Mouse (Mus musculus) lung, postnatal 0 days (tissue): ENCODE results near the gene Eml1. TPM values are rescaled to one million over a fixed set of nuclear protein-coding genes. Genes with fewer than 3 reads are reported as not detected.

Experiments
- ATAC-seq: fragments of 200-750 bp; cut with Nextera tagmentation; 2 replicates; pipeline ENCODE4 v1.8.0; 2017; ENCODE audit warnings: moderate library complexity
- DNase-seq: peaks from one replicate; pipeline ENCODE4 v3.0.0-alpha.2; 2016; ENCODE audit warnings: low spot score
- H3K27ac ChIP-seq: fragments of 300-500 bp; sonication (generic); 2 replicates; pipeline ENCODE4 v1.5.1; 2014; ENCODE audit warnings: antibody characterized with exemption, mild to moderate bottlenecking, low read length, mixed read lengths
- H3K27me3 ChIP-seq: fragments of 300-500 bp; sonication (generic); replicated peaks from 2 replicates; pipeline ENCODE4 v1.6.1; 2014; ENCODE audit warnings: low read length, mixed read lengths; ENCODE audit not compliant: insufficient read depth
- H3K36me3 ChIP-seq: fragments of 300-500 bp; sonication (generic); 2 replicates; pipeline ENCODE4 v1.6.1; 2014; ENCODE audit warnings: low read length, mixed read lengths; ENCODE audit not compliant: insufficient read depth
- H3K4me1 ChIP-seq: fragments of 300-500 bp; sonication (generic); 2 replicates; pipeline ENCODE4 v1.6.1; 2014; ENCODE audit warnings: antibody characterized with exemption, low read depth, low read length, mixed read lengths; ENCODE audit not compliant: insufficient read depth
- H3K4me2 ChIP-seq: fragments of 300-500 bp; sonication (generic); replicated peaks from 2 replicates; pipeline ENCODE4 v1.6.1; 2014; ENCODE audit warnings: low read depth, mild to moderate bottlenecking, low read length, moderate library complexity, mixed read lengths
- H3K4me3 ChIP-seq: fragments of 300-500 bp; sonication (generic); 2 replicates; pipeline ENCODE4 v1.5.1; 2014; ENCODE audit warnings: low read depth, low read length
- H3K9ac ChIP-seq: fragments of 300-500 bp; sonication (generic); replicated peaks from 2 replicates; pipeline ENCODE4 v1.6.1; 2014; ENCODE audit warnings: low read depth, mild to moderate bottlenecking
- H3K9me3 ChIP-seq: fragments of 300-500 bp; sonication (generic); 2 replicates; pipeline ENCODE4 v1.6.1; 2016; ENCODE audit warnings: low read length, mixed read lengths
- CTCF ChIP-seq: IDR thresholded peaks from 2 replicates; pipeline ENCODE4 v1.5.1; 2016; ENCODE audit warnings: antibody characterized with exemption, mild to moderate bottlenecking
- EP300 ChIP-seq: IDR thresholded peaks from 2 replicates; pipeline ENCODE4 v1.6.1; 2016; ENCODE audit warnings: antibody characterized with exemption, mild to moderate bottlenecking, control low read depth
- WGBS: fragments of 180-500 bp; shearing (Covaris S2); extraction: QIAGEN DNeasy Blood & Tissue Kit; methylation state at CpG from one replicate; pipeline ENCODE4 v1.1.7; 2014; 5-methylcytosine and 5-hydroxymethylcytosine counted together
- polyA plus RNA-seq: library from polyadenylated mRNA; unstranded; fragments of >200 nt; fragmentation: Nextera tagmentation; extraction: Ambion mirVana; gene quantifications from 2 replicates; pipeline ENCODE4 v1.2.1, GENCODE M21; 2015

Eml1 gene
- polyA plus RNA-seq, 1 experiment from 2014 or later, result 55.0 TPM

DNA sequence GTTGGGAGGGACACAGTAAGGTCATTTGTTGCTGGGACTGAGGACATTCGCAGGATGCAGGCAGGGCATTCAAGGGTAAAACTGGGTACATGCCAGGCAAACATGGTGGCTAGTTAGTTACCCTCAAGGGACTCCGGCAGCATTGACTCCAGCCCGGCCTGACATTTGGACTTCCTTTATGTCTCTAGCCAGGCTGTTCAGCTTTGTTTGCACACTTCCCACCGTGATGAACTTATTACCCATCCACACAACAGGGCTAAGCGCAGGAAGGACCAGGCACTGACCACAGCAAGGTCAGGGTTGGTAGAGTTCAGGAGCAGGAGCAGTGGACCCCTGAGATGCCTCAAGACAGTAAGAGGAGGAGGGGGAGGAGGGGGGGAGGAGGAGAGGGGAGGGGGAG, 1.8 kb upstream of the Eml1 start:
- Histone ChIP-seq H3K27ac (no peak overlapping the region), H3K9me3 (no peaks in the 10 kb centered on the region), H3K9ac (no peak overlapping the region), H3K4me3 (no peak overlapping the region), H3K36me3 (no peaks in the 10 kb centered on the region), H3K27me3 (no peaks in the 10 kb centered on the region), H3K4me1 (peaks cover 8% of the 10 kb centered on the region; the same call in 1 of the 2 replicates), H3K4me2 (no peak overlapping the region)
- no peak for DNase-seq
- no peak for ATAC-seq
- TF ChIP-seq EP300, result no peak
- no peak for TF ChIP-seq CTCF
- 49% methylated on average over 5 of the region's 5 CpGs for WGBS

DNA sequence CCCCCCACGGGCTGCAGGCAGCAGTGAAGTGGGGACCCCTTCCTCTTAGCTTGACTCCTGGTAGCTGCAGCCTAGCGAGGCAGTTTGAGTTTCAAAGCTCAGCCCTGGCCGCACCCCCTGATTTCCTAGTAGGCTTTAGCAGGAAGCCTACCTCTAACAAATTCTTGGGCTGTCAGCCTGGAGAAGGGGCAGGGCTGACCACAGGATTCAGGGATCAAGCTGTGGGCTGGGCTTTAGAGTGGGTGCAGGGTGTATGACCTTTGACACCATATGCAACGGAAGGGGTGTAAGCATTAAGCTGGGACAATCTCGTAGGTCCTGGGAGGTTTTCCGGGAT, 640 bp downstream of the Eml1 start:
- Histone ChIP-seq H3K27ac (peak overlapping the region; percentile 88), H3K27me3 (no peaks in the 10 kb centered on the region), H3K9ac (peak overlapping the region; percentile 48; the same call in 1 of the 2 replicates), H3K36me3 (no peaks in the 10 kb centered on the region), H3K4me3 (peak overlapping the region; percentile 27), H3K4me1 (peaks cover 5% of the 10 kb centered on the region; the same call in 1 of the 2 replicates), H3K9me3 (no peaks in the 10 kb centered on the region), H3K4me2 (peak overlapping the region; percentile 55)
- 52% methylated on average over 6 of the region's 6 CpGs for WGBS
- ATAC-seq (peak; percentile 10), DNase-seq (peak; percentile 32)
- no peak for TF ChIP-seq CTCF
- no peak for TF ChIP-seq EP300

DNA sequence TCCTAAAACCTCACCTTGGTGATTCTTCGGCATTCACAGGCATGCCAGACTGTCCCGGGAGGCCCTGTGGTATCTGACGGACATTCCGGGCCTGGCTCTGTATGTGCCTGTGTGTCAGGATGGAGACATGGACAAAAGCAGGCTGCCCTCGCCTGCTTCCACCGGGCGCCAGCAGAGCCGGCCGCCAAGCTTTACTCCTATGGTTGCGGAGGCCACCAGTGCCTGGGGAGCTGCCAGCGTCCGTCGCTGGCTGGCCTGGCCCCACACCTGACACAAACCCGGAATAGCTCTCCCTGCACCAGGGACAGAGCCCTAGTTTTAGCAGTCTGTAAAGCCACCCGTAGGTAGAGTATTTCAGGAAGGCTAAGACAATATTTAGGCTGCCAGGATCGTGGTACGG, 1.5 kb downstream of the Eml1 start:
- Histone ChIP-seq H3K27ac (no peak overlapping the region), H3K4me3 (no peak overlapping the region), H3K4me1 (peaks cover 5% of the 10 kb centered on the region; the same call in 1 of the 2 replicates)

DNA sequence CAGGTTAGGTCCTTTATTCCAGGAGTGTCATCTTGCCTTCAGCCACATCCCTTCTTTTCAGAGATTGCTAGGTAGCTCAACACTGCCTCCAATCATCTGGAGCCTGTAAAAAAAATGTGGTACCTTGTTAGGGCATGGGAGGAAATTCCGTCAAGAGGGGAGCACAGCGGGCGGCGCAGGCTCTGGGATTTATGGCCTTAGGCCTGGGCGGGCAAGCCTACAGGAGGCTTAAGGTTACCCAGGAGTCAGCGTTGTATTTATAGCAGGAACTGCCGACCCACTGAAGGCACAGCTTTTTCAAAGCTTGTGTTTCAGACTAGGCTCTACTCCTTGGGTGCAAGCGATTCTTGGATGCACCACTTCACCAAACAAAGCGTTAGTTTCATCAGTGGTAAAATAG, 2.9 kb downstream of the Eml1 start:
- H3K9me3 ChIP-seq, result no peaks in the 10 kb centered on the region
- H3K27ac ChIP-seq, result no peak overlapping the region
- 81% methylated on average over 9 of the region's 9 CpGs for WGBS
- no peak overlapping the region for H3K4me2 ChIP-seq
- no peaks in the 10 kb centered on the region for H3K27me3 ChIP-seq
- H3K36me3 ChIP-seq, result no peaks in the 10 kb centered on the region
- no peak for TF ChIP-seq CTCF
- no peak for TF ChIP-seq EP300
- no peak overlapping the region for H3K4me3 ChIP-seq
- ATAC-seq (no peak), DNase-seq (no peak)
- no peak overlapping the region for H3K9ac ChIP-seq
- H3K4me1 ChIP-seq, result peaks cover 5% of the 10 kb centered on the region; the same call in 1 of the 2 replicates

More for the DNA sequence above, 1.5 kb downstream of the Eml1 start:
- DNase-seq (no peak), ATAC-seq (no peak)
- Histone ChIP-seq H3K4me2 (no peak overlapping the region), H3K27me3 (no peaks in the 10 kb centered on the region), H3K9me3 (no peaks in the 10 kb centered on the region), H3K9ac (no peak overlapping the region), H3K36me3 (no peaks in the 10 kb centered on the region)
- WGBS, result 78% methylated on average over 17 of the region's 17 CpGs
- TF ChIP-seq CTCF (no peak), EP300 (no peak)

DNA sequence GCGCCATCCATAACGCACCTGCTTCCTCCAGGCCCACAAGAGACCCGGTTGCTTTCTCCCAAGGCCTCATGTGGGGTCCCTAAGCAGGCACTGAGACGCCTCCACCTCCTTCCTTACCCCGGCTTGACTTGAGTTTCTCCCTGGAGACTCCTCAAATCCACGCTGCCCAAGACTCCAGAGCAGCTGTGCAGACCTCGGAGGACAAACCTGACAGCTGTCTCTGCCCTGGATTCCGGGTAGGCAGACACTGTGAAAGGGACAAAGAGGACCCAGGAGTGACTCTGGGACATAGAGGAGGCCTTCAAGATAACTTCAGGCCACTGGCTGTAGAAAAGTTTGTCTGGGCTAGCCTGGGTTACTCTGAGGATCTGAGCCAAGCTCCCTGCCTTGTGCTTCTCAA, 3.9 kb downstream of the Eml1 start:
- Histone ChIP-seq H3K4me1 (peaks cover 5% of the 10 kb centered on the region; the same call in 1 of the 2 replicates), H3K9me3 (no peaks in the 10 kb centered on the region), H3K9ac (no peak overlapping the region), H3K4me2 (no peak overlapping the region), H3K27me3 (no peaks in the 10 kb centered on the region), H3K4me3 (no peak overlapping the region), H3K36me3 (no peaks in the 10 kb centered on the region), H3K27ac (no peak overlapping the region)
- WGBS, result 78% methylated on average over 8 of the region's 8 CpGs
- DNase-seq (no peak), ATAC-seq (no peak)
- TF ChIP-seq CTCF (no peak), EP300 (no peak)

DNA sequence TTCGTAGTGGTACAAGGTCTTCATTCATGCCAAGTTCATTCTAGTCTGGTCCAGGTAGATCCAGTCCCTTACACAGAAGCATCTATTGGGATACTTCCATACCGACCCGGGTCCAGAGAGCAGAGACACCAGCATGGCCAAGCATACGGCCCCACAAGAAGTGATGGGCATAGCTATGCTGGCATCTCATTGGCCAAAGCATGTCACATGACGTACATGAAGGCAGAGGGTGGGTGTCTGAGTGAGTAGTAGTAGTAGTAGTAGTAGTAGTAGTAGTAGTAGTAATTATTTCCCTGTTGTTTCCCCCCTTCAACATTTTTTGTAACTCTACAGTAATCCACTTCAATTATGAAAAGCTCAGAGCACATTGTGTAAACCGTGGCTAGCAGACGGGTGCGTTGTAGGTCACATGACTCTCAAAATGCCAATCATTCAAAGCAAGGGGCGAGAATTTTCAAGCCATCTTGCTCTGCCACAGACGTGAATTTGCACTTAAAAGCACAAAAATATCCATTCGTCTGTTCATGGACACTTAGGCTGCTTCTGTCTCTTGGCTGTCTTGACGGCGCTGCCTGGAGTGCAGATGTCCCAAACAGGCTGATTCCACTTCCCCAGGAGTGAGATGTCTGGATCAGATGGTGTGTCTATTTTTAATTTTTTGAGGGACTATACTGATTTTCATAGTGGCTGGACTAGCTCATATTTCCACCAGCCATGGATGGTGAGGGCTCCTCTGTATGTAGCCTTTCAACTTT, 7.8 kb downstream of the Eml1 start:
- Histone ChIP-seq H3K9ac (no peak overlapping the region), H3K27me3 (no peaks in the 10 kb centered on the region), H3K9me3 (no peaks in the 10 kb centered on the region), H3K4me3 (no peak overlapping the region), H3K36me3 (no peaks in the 10 kb centered on the region), H3K4me1 (no peaks in the 10 kb centered on the region), H3K4me2 (no peak overlapping the region), H3K27ac (no peak overlapping the region)
- TF ChIP-seq CTCF (no peak), EP300 (no peak)
- 80% methylated on average over 13 of the region's 13 CpGs for WGBS
- no peak for ATAC-seq
- DNase-seq, result no peak
